Mouse (Mus musculus) CH12.LX (cell line): ENCODE data around the gene Gm49776. TPM values are rescaled to one million over a fixed set of nuclear protein-coding genes. Genes with fewer than 3 reads are reported as not detected.

ENCODE experiments used
- DNase-seq: peaks from one replicate; pipeline ENCODE4 v3.0.0-alpha.2; 2013; ENCODE audit errors: extremely low read depth
- H3K27ac ChIP-seq: 2 replicates; pipeline ENCODE4 v1.5.1; 2012; ENCODE audit warnings: low read depth, mild to moderate bottlenecking, control low read depth, moderate library complexity; ENCODE audit not compliant: insufficient read depth
- H3K27me3 ChIP-seq: replicated peaks from 2 replicates; pipeline ENCODE3; 2012; ENCODE audit warnings: inconsistent platforms
- H3K36me3 ChIP-seq, 2 experiments: replicated peaks in 1 of 2; 2 replicates each; pipeline versions ENCODE3 to v1.6.1; 2012; ENCODE audit warnings: inconsistent platforms in 1 of 2, low read length in 1 of 2, mild to moderate bottlenecking in 1 of 2, mixed read lengths in 1 of 2, moderate library complexity in 1 of 2; ENCODE audit not compliant: control insufficient read depth in 1 of 2, insufficient read depth in 1 of 2
- H3K4me1 ChIP-seq, 2 experiments: 2 replicates each; pipeline ENCODE4 v1.6.1; 2012; ENCODE audit warnings: inconsistent platforms in 1 of 2, moderate library complexity in 1 of 2; ENCODE audit not compliant: insufficient read depth in 2 of 2, control insufficient read depth in 1 of 2
- H3K4me2 ChIP-seq: 2 replicates; pipeline ENCODE4 v1.6.1; 2012; ENCODE audit warnings: low read depth, mild to moderate bottlenecking, control low read depth; ENCODE audit not compliant: poor library complexity, insufficient read depth, severe bottlenecking
- H3K4me3 ChIP-seq, 3 experiments: fragments of 150-350 bp in 1 of 3; sonication (generic) in 1 of 3; replicated peaks in 1 of 3; 2 replicates each; pipeline versions ENCODE3 to v1.5.1; 2011 to 2012; ENCODE audit warnings: low read depth in 2 of 3, low read length in 2 of 3, mild to moderate bottlenecking in 2 of 3, moderate library complexity in 2 of 3, control low read depth in 1 of 3, improper control_type of control experiment in 1 of 3, inconsistent platforms in 1 of 3, mixed read lengths in 1 of 3; ENCODE audit not compliant: poor library complexity in 1 of 3
- H3K79me2 ChIP-seq: replicated peaks from 2 replicates; pipeline ENCODE4 v1.6.1; 2012; ENCODE audit warnings: mild to moderate bottlenecking, moderate library complexity; ENCODE audit not compliant: control insufficient read depth, poor library complexity, insufficient read depth, severe bottlenecking; ENCODE audit errors: extremely low read depth
- H3K9ac ChIP-seq: 2 replicates; pipeline ENCODE4 v1.6.1; 2012; ENCODE audit warnings: low read depth, mild to moderate bottlenecking, control low read depth, moderate library complexity; ENCODE audit not compliant: insufficient read depth
- H3K9me3 ChIP-seq: replicated peaks from 2 replicates; pipeline ENCODE3; 2012; ENCODE audit warnings: low read length, inconsistent platforms, mixed read lengths
- BHLHE40 ChIP-seq: IDR thresholded peaks from 2 replicates; pipeline ENCODE4 v1.6.1; 2011; ENCODE audit warnings: mild to moderate bottlenecking, low read depth, low read length, improper control_type of control experiment
- CHD2 ChIP-seq: IDR thresholded peaks from 2 replicates; pipeline ENCODE4 v1.6.1; 2011; ENCODE audit warnings: low read length, improper control_type of control experiment
- CTCF ChIP-seq, 2 experiments: IDR thresholded peaks in 1 of 2; conservative IDR thresholded peaks in 1 of 2; 2 replicates each; pipeline ENCODE4 v1.5.1; 2011 to 2012; ENCODE audit warnings: low read depth in 2 of 2, low read length in 2 of 2, improper control_type of control experiment in 1 of 2, inconsistent platforms in 1 of 2, mild to moderate bottlenecking in 1 of 2, moderate library complexity in 1 of 2
- ELF1 ChIP-seq: IDR thresholded peaks from 2 replicates; pipeline ENCODE4 v1.6.1; 2014; ENCODE audit warnings: low read depth, mild to moderate bottlenecking, inconsistent platforms, low read length, improper control_type of control experiment
- EP300 ChIP-seq: IDR thresholded peaks from 2 replicates; pipeline ENCODE4 v1.6.1; 2011; ENCODE audit warnings: low read length, improper control_type of control experiment
- IRF4 ChIP-seq: IDR thresholded peaks from 2 replicates; pipeline ENCODE4 v1.6.1; 2014; ENCODE audit warnings: low read depth, mild to moderate bottlenecking, inconsistent platforms, low read length, improper control_type of control experiment
- MAZ ChIP-seq: IDR thresholded peaks from 2 replicates; pipeline ENCODE4 v1.6.1; 2012; ENCODE audit warnings: low read depth, mild to moderate bottlenecking, inconsistent platforms, low read length, improper control_type of control experiment, moderate library complexity
- MEF2A ChIP-seq: IDR thresholded peaks from 2 replicates; pipeline ENCODE4 v1.6.1; 2014; ENCODE audit warnings: low read depth, mild to moderate bottlenecking, inconsistent platforms, low read length, improper control_type of control experiment, borderline replicate concordance
- NELFE ChIP-seq: IDR thresholded peaks from 2 replicates; pipeline ENCODE4 v1.6.1; 2011; ENCODE audit warnings: low read depth, low read length, improper control_type of control experiment
- POLR2AphosphoS2 ChIP-seq: IDR thresholded peaks from 2 replicates; pipeline ENCODE4 v1.6.1; 2011; ENCODE audit warnings: low read depth, low read length, improper control_type of control experiment
- RAD21 ChIP-seq: IDR thresholded peaks from 2 replicates; pipeline ENCODE4 v1.6.1; 2011; ENCODE audit warnings: low read depth, mild to moderate bottlenecking, low read length, improper control_type of control experiment, moderate library complexity
- SMC3 ChIP-seq: IDR thresholded peaks from 2 replicates; pipeline ENCODE4 v1.6.1; 2011; ENCODE audit warnings: low read depth, low read length, improper control_type of control experiment
- TCF12 ChIP-seq: IDR thresholded peaks from 2 replicates; pipeline ENCODE4 v1.6.1; 2014; ENCODE audit warnings: low read depth, mild to moderate bottlenecking, inconsistent platforms, low read length, improper control_type of control experiment
- USF1 ChIP-seq: IDR thresholded peaks from 2 replicates; pipeline ENCODE4 v1.6.1; 2014; ENCODE audit warnings: low read depth, mild to moderate bottlenecking, inconsistent platforms, low read length, improper control_type of control experiment
- ZC3H11A ChIP-seq: IDR thresholded peaks from 2 replicates; pipeline ENCODE4 v1.6.1; 2012; ENCODE audit warnings: low read depth, mild to moderate bottlenecking, inconsistent platforms, low read length, improper control_type of control experiment
- ZKSCAN1 ChIP-seq: IDR thresholded peaks from 2 replicates; pipeline ENCODE4 v1.6.1; 2012; ENCODE audit warnings: low read depth, inconsistent platforms, low read length, improper control_type of control experiment, borderline replicate concordance
- dilution Hi-C: fragments of 300-500 bp; cut with MboI; formaldehyde crosslinking; loops from 2 replicates; pipeline ENCODE4 v1.14.3; 2020; ENCODE audit warnings: low sequenced_read_pairs; ENCODE audit not compliant: extremely low pct_unique_long_range_greater_than_20kb, extremely low pct_ligation_motif_present
- in situ Hi-C: fragments of 300-500 bp; cut with MboI; formaldehyde crosslinking; loops from 3 replicates; pipeline ENCODE4 v1.14.3; 2019; ENCODE audit warnings: low sequenced_read_pairs, low pct_ligation_motif_present, low pct_unique_long_range_greater_than_20kb, mixed read lengths
- polyA plus RNA-seq: library from polyadenylated mRNA; unstranded; fragments of >175 nt; gene quantifications from 2 replicates; pipeline ENCODE4 v1.2.1, GENCODE M21; 2012; ENCODE audit warnings: low read depth; ENCODE audit not compliant: insufficient read length
- total RNA-seq, 2 experiments: library from RNA; depleted of rRNA; stranded (reverse); fragments of 300-350 nt in 1 of 2; fragments of >200 nt in 1 of 2; gene quantifications; 2 replicates each; pipeline ENCODE4 v1.2.3; 2012 to 2014

Gm49776 gene
- total and polyA plus RNA-seq, 3 experiments = 0.25 to 25.0 TPM; not detected in 1

GRCm38 (mm10) chr16:18222188-18222587, 35.9 kb downstream of the Gm49776 start:
- Histone ChIP-seq H3K4me2 (no peak overlapping the region), H3K27me3 (no peaks in the 10 kb centered on the region), H3K4me1 (peaks cover 42 to 57% of the 10 kb centered on the region in 2 experiments), H3K9ac (no peak overlapping the region), H3K36me3 (peaks cover 43 to 52% of the 10 kb centered on the region in 2 experiments), H3K9me3 (no peaks in the 10 kb centered on the region), H3K4me3 (no peak overlapping the region), H3K27ac (no peak overlapping the region), H3K79me2 (no peaks in the 10 kb centered on the region)
- dilution Hi-C loops (no loop called here), in situ Hi-C loops (no loop called here)
- TF ChIP-seq NELFE (no peak), ZC3H11A (no peak), POLR2AphosphoS2 (no peak), BHLHE40 (no peak), ZKSCAN1 (no peak)
- DNase-seq = no peak

- Histone ChIP-seq H3K4me2 (peak overlapping the region; percentile 88; the same call in 1 of the 2 replicates), H3K4me1 (peaks cover 42 to 59% of the 10 kb centered on the region in 2 experiments), H3K9ac (no peak overlapping the region), H3K4me3 (peak overlapping the region in 1 of 3 experiments; percentile 3), H3K36me3 (peaks cover 36 to 46% of the 10 kb centered on the region in 2 experiments)
- dilution Hi-C loops = no loop called here
- TF ChIP-seq TCF12 = 0 out of 2 replicates have a peak, but pooled peaks have one; percentile 34
- no peak for TF ChIP-seq USF1
- 0 out of 2 replicates have a peak, but pooled peaks have one; percentile 1 for TF ChIP-seq BHLHE40
- TF ChIP-seq RAD21 = peak; percentile 16
- TF ChIP-seq MEF2A = no peak
- TF ChIP-seq IRF4 = 0 out of 2 replicates have a peak, but pooled peaks have one; percentile 20
- peak; percentile 60 to 76 for TF ChIP-seq CTCF (conservative IDR thresholded peaks at IDR 0.05 in 1 of 2, IDR thresholded peaks at IDR 0.05 in 1 of 2; ENCODE audit: low read depth in 2 of 2, low read length in 2 of 2)
- TF ChIP-seq SMC3 = peak; percentile 42
- 0 out of 2 replicates have a peak, but pooled peaks have one; percentile 20 for TF ChIP-seq ELF1
- 0 out of 2 replicates have a peak, but pooled peaks have one; percentile 27 for TF ChIP-seq MAZ
- TF ChIP-seq EP300 = no peak
- TF ChIP-seq CHD2 = peak; percentile 42; the same call in 1 of the 2 replicates
- TF ChIP-seq, all 38 proteins: peak for 9
- Histone ChIP-seq H3K79me2 (no peaks in the 10 kb centered on the region), H3K9me3 (no peaks in the 10 kb centered on the region), H3K27me3 (no peaks in the 10 kb centered on the region), H3K27ac (peak overlapping the region; percentile 68)
- peak; percentile 75 for DNase-seq
- in situ Hi-C loops = no loop called here
Observed at GRCm38 (mm10) chr16:18221543-18221898, 36.6 kb downstream of the Gm49776 start.
